9 mouse cellular contexts compared by ENCODE assay signal in the genomic region with DNA sequence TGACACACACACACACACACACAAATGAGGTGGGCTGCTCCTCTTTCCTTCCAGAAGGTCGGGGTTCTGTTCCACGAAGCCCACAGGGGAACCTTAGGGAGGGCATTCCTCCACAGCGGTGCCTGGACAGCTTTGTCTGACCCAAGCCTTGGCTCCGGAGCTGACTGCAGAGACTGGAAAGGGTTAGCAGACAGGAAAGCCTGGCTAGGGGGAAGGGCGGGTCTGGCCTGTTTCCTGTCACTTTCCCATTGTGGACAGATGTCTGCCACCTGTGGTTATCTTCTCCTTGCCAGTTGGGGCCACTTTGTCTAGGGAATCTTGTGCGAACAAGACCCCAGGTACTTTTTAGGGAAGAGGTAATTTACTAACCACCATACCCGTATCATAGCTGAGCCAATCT. TPM values are rescaled to one million over a fixed set of nuclear protein-coding genes. Genes with fewer than 3 reads are reported as not detected.
DNase-seq lines count a peak whose midpoint lies in the region; ATAC-seq and TF ChIP-seq lines count a peak whose summit lies in the region.
"Had no signal": no experiment of that assay in that cellular context is flagged by ENCODE, and none has a peak within 500 bp of the region (broad histone marks: within the 10 kb centered on the region; RNA-seq: fewer than 3 reads in every experiment).

No protein-coding gene starts in this region.

- intact Hi-C loops in left cerebral cortex, adult 2 months (cut with DNase I), result no loop called here

- WGBS in heart, embryonic 12.5 days, result 2% methylated on average over 7 of the region's 7 CpGs
- 6% methylated on average over 7 of the region's 7 CpGs for WGBS in kidney, postnatal 0 days

- peaks cover 13% of the 10 kb centered on the region for H3K27me3 ChIP-seq in heart, embryonic 12.5 days (replicated peaks)
- no peaks in the 10 kb centered on the region for H3K27me3 ChIP-seq in kidney, postnatal 0 days (ENCODE audit: insufficient read depth, low read length)

- no peak for DNase-seq in left cerebral cortex, adult 2 months (ENCODE audit: extremely low spot score in 1 of 2, low spot score in 2 of 2)
- DNase-seq in left cerebral cortex, adult 8-10 months (ENCODE audit: low spot score in 2 of 2), result no peak
- peak; percentile 47 for DNase-seq in kidney, postnatal 0 days (ENCODE audit: low spot score)
- peak; percentile 66 to 73 for DNase-seq in lung, postnatal 4 days
- no peak for DNase-seq in ovary, postnatal 10 days (ENCODE audit: low spot score)

- no peaks in the 10 kb centered on the region for H3K36me3 ChIP-seq in heart, embryonic 12.5 days
- no peaks in the 10 kb centered on the region for H3K36me3 ChIP-seq in kidney, postnatal 0 days (ENCODE audit: insufficient read depth, low read length)
- H3K36me3 ChIP-seq: G1E had no signal

- H3K9me3 ChIP-seq in heart, embryonic 12.5 days (replicated peaks), result no peaks in the 10 kb centered on the region
- no peaks in the 10 kb centered on the region for H3K9me3 ChIP-seq in kidney, postnatal 0 days (replicated peaks; ENCODE audit: low read length)

- peak overlapping the region; percentile 43 for H3K9ac ChIP-seq in heart, embryonic 12.5 days
- peak overlapping the region; percentile 41; the same call in 1 of the 2 replicates for H3K9ac ChIP-seq in kidney, postnatal 0 days (ENCODE audit: low read depth, low read length)

- peak overlapping the region; percentile 76 for H3K4me2 ChIP-seq in heart, embryonic 12.5 days
- H3K4me2 ChIP-seq in kidney, postnatal 0 days (ENCODE audit: low read length), result peak overlapping the region; percentile 55

- H3K27ac ChIP-seq in left cerebral cortex, adult 2 months, result no peak overlapping the region
- no peak overlapping the region for H3K27ac ChIP-seq in heart, embryonic 12.5 days (ENCODE audit: poor library complexity, severe bottlenecking)
- peak overlapping the region; percentile 56; the same call in 1 of the 2 replicates for H3K27ac ChIP-seq in kidney, postnatal 0 days

- ATAC-seq in heart, embryonic 12.5 days (ENCODE audit: insufficient number of reproducible peaks, low FRiP score), result no peak; the same call in 1 of the 2 replicates
- ATAC-seq in kidney, postnatal 0 days (replicated peaks; ENCODE audit: low FRiP score, low read depth), result peak; percentile 49; the same call in 1 of the 2 replicates
- no peak for ATAC-seq in CD4-positive, CD25-positive, alpha-beta regulatory T cell, adult 4 months
- no peak for ATAC-seq in megakaryocyte progenitor cell, adult 5-6 weeks (replicated peaks; ENCODE audit: poor library complexity)

- TF ChIP-seq CTCF in left cerebral cortex, adult 2 months (IDR thresholded peaks at IDR 0.05), result no peak
- TF ChIP-seq CTCF in kidney, postnatal 0 days (IDR thresholded peaks at IDR 0.05; ENCODE audit: low read depth), result no peak

- peaks cover 20% of the 10 kb centered on the region for H3K4me1 ChIP-seq in heart, embryonic 12.5 days (replicated peaks)
- H3K4me1 ChIP-seq in kidney, postnatal 0 days (replicated peaks; ENCODE audit: insufficient read depth, low read length), result peaks cover 8% of the 10 kb centered on the region

- peak overlapping the region; percentile 19; the same call in 1 of the 2 replicates for H3K4me3 ChIP-seq in left cerebral cortex, adult 2 months
- peak overlapping the region; percentile 46 for H3K4me3 ChIP-seq in heart, embryonic 12.5 days
- peak overlapping the region; percentile 44 for H3K4me3 ChIP-seq in kidney, postnatal 0 days (replicated peaks; ENCODE audit: low read depth, low read length)

RNA-seq across cellular contexts. Expression of gene Cd40, which starts 0.5 kb away (rescaled TPM):
- total RNA-seq in left cerebral cortex, adult 2 months (2021), result under 1 TPM; 0.42 to 0.61 TPM
- under 1 TPM; 0.23 to 0.81 (median 0.59) TPM for total RNA-seq in left cerebral cortex, adult 8-10 months (2022)
- polyA plus RNA-seq in heart, embryonic 12.5 days (2016; fragmentation: Nextera tagmentation; extraction: Ambion mirVana), result 7.2 and 7.7 TPM in 2 replicates
- polyA plus RNA-seq in kidney, postnatal 0 days (2015; fragmentation: Nextera tagmentation; extraction: Ambion mirVana), result 13.5 and 16.7 TPM in 2 replicates
- polyA plus RNA-seq in CD4-positive, CD25-positive, alpha-beta regulatory T cell, adult 4 months (2017; shearing (Covaris generic)), result 1 to 10 TPM; 1.6 to 6.0 TPM
- 0.84 TPM in 1 of 2 replicates, not detected in the other for total RNA-seq in megakaryocyte progenitor cell, adult 5-6 weeks (2015)
- total RNA-seq in megakaryocyte progenitor cell, adult 5-6 weeks (2017), result 0.92 TPM in 1 of 2 replicates, not detected in the other
- polyA plus RNA-seq: G1E had no signal

RNA-seq across cellular contexts. Expression of gene Ncoa5, which starts 21.2 kb away (rescaled TPM):
- total RNA-seq in left cerebral cortex, adult 2 months (2021), result 10 to 100 TPM; 55.5 to 57.5 TPM
- 10 to 100 TPM; 41.4 to 50.4 (median 44.6) TPM for total RNA-seq in left cerebral cortex, adult 8-10 months (2022)
- polyA plus RNA-seq in heart, embryonic 12.5 days (2016; fragmentation: Nextera tagmentation; extraction: Ambion mirVana), result 50.6 and 55.8 TPM in 2 replicates
- polyA plus RNA-seq in kidney, postnatal 0 days (2015; fragmentation: Nextera tagmentation; extraction: Ambion mirVana), result 35.6 and 38.6 TPM in 2 replicates
- 10 to 100 TPM; 28.6 to 49.0 TPM for polyA plus RNA-seq in CD4-positive, CD25-positive, alpha-beta regulatory T cell, adult 4 months (2017; shearing (Covaris generic))
- total RNA-seq in megakaryocyte progenitor cell, adult 5-6 weeks (2015), result 17.0 and 19.8 TPM in 2 replicates
- total RNA-seq in megakaryocyte progenitor cell, adult 5-6 weeks (2017), result 31.2 and 40.9 TPM in 2 replicates

RNA-seq across cellular contexts. Expression of gene 1700025C18Rik, which starts 34.6 kb away (rescaled TPM):
- not detected for total RNA-seq in left cerebral cortex, adult 2 months (2021)
- total RNA-seq in left cerebral cortex, adult 8-10 months (2022), result not detected
- not detected in 2 replicates for polyA plus RNA-seq in heart, embryonic 12.5 days (2016; fragmentation: Nextera tagmentation; extraction: Ambion mirVana)
- not detected in 2 replicates for polyA plus RNA-seq in kidney, postnatal 0 days (2015; fragmentation: Nextera tagmentation; extraction: Ambion mirVana)
- not detected for polyA plus RNA-seq in CD4-positive, CD25-positive, alpha-beta regulatory T cell, adult 4 months (2017; shearing (Covaris generic))
- total RNA-seq in megakaryocyte progenitor cell, adult 5-6 weeks (2015), result not detected in 2 replicates
- not detected in 2 replicates for total RNA-seq in megakaryocyte progenitor cell, adult 5-6 weeks (2017)
- total RNA-seq: G1E had no signal
- polyA plus RNA-seq: G1E had no signal

Comparison
In these comparisons a context has a peak if more than half of its experiments do, and no peak if none do; other contexts are left out.
1. DNase-seq: peak in kidney, postnatal 0 days (single experiment) and lung, postnatal 4 days (2 of 2); none in left cerebral cortex, adult 2 months (0 of 2), left cerebral cortex, adult 8-10 months (0 of 2) and ovary, postnatal 10 days (single experiment).
2. Peak in every context shown above with its lines, with median percentiles within 50 percentile points of each other: H3K4me3 ChIP-seq.